Mouse (Mus musculus) thymus, adult 2 months (tissue): ENCODE results near the gene Sgms1. TPM values are rescaled to one million over a fixed set of nuclear protein-coding genes. Genes with fewer than 3 reads are reported as not detected.

Experiments used
- DNase-seq: peaks from one replicate; pipeline ENCODE4 v3.0.0; 2021
- H3K27ac ChIP-seq: fragments of 200-500 bp; 2 replicates; pipeline ENCODE4 v1.5.1; 2012; ENCODE audit warnings: low read length, control low read depth; ENCODE audit not compliant: control insufficient read depth, insufficient read depth
- H3K27me3 ChIP-seq: fragments of 200-500 bp; 2 replicates; pipeline ENCODE4 v1.6.1; 2012; ENCODE audit warnings: mild to moderate bottlenecking, low read length, moderate library complexity, mixed read lengths; ENCODE audit not compliant: control insufficient read depth, insufficient read depth
- H3K36me3 ChIP-seq: fragments of 200-500 bp; 2 replicates; pipeline ENCODE4 v1.6.1; 2012; ENCODE audit warnings: mild to moderate bottlenecking, low read length, moderate library complexity; ENCODE audit not compliant: control insufficient read depth, insufficient read depth
- H3K4me1 ChIP-seq: fragments of 200-500 bp; replicated peaks from 2 replicates; pipeline ENCODE4 v1.6.1; 2012; ENCODE audit warnings: low read length; ENCODE audit not compliant: control insufficient read depth, insufficient read depth
- H3K4me3 ChIP-seq: fragments of 200-500 bp; 2 replicates; pipeline ENCODE4 v1.5.1; 2012; ENCODE audit warnings: mild to moderate bottlenecking, low read length, control low read depth, moderate library complexity; ENCODE audit not compliant: control insufficient read depth, insufficient read depth
- CTCF ChIP-seq: fragments of 200-500 bp; IDR thresholded peaks from 2 replicates; pipeline ENCODE4 v1.5.1; 2012; ENCODE audit warnings: mild to moderate bottlenecking, control low read depth, low read length, moderate library complexity, borderline replicate concordance; ENCODE audit not compliant: control insufficient read depth, poor library complexity, insufficient read depth; ENCODE audit errors: extremely low read depth
- POLR2A ChIP-seq: fragments of 200-500 bp; IDR thresholded peaks from 2 replicates; pipeline ENCODE4 v1.6.1; 2012; ENCODE audit warnings: mild to moderate bottlenecking, low read length, control low read depth, moderate library complexity; ENCODE audit not compliant: control insufficient read depth, poor library complexity, insufficient read depth; ENCODE audit errors: extremely low read depth
- WGBS: fragments of 180-500 bp; shearing (Covaris S2); methylation state at CpG from one replicate; pipeline ENCODE4 v1.1.7; 2018; 5-methylcytosine and 5-hydroxymethylcytosine counted together
- polyA plus RNA-seq: library from polyadenylated mRNA; depleted of rRNA; stranded (reverse); fragments of >200 nt; gene quantifications from 2 replicates; pipeline ENCODE4 v1.2.3, GENCODE M21; 2012

The Sgms1 gene
- polyA plus RNA-seq, 1 experiment, result 7.4 TPM

GRCm38 (mm10) chr19:32367333-32367732 lies 22.2 kb downstream of the Sgms1 start:
- no peak for TF ChIP-seq CTCF
- TF ChIP-seq POLR2A, result no peak
- Histone ChIP-seq H3K27me3 (no peaks in the 10 kb centered on the region), H3K36me3 (no peaks in the 10 kb centered on the region), H3K4me1 (no peaks in the 10 kb centered on the region), H3K27ac (no peak overlapping the region), H3K4me3 (no peak overlapping the region)
- 98% methylated on average over 8 of the region's 8 CpGs for WGBS
- DNase-seq, result no peak

GRCm38 (mm10) chr19:32366406-32366805 lies 23.1 kb downstream of the Sgms1 start:
- peaks cover 6% of the 10 kb centered on the region; the same call in 1 of the 2 replicates for H3K4me1 ChIP-seq
- no peak overlapping the region for H3K4me3 ChIP-seq
- 94% methylated on average over 9 of the region's 9 CpGs for WGBS
- H3K27ac ChIP-seq, result no peak overlapping the region
- no peaks in the 10 kb centered on the region for H3K36me3 ChIP-seq
- no peak for TF ChIP-seq CTCF
- TF ChIP-seq POLR2A, result no peak
- H3K27me3 ChIP-seq, result no peaks in the 10 kb centered on the region
- no peak for DNase-seq

- H3K4me3 ChIP-seq, result no peak overlapping the region
- WGBS, result 98% methylated on average over 6 of the region's 6 CpGs
- H3K27ac ChIP-seq, result no peak overlapping the region
- no peak for TF ChIP-seq CTCF
- no peak for TF ChIP-seq POLR2A
- peaks cover 6% of the 10 kb centered on the region; the same call in 1 of the 2 replicates for H3K4me1 ChIP-seq
- no peak for DNase-seq
- H3K36me3 ChIP-seq, result no peaks in the 10 kb centered on the region
- no peaks in the 10 kb centered on the region for H3K27me3 ChIP-seq
These were observed 24.4 kb downstream of the Sgms1 start for GRCm38 (mm10) chr19:32365111-32365510.

DNA sequence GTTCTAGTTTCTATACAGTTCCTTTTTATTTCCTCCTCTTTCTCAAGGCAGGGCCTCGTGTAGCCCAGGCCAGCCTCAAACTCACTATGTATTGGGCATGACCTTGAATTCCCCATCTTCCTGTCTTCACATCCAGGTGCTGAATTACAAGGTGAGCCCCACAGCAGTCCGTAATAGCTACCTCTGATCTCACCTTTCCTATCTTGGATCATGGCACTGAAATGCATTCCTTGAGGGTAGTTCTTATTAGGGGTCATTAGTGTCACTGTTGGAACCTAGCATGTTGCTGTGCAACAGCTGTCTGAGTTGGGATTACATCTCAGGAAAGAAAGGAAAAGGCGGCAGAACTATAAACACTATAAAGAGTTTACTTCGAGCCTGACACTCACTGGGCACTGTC lies 25.9 kb downstream of the Sgms1 start:
- WGBS, result 94% methylated on average over 4 of the region's 4 CpGs
- no peaks in the 10 kb centered on the region for H3K36me3 ChIP-seq
- H3K4me1 ChIP-seq, result peaks cover 6% of the 10 kb centered on the region; the same call in 1 of the 2 replicates
- no peaks in the 10 kb centered on the region for H3K27me3 ChIP-seq
- H3K4me3 ChIP-seq, result no peak overlapping the region
- no peak for DNase-seq
- TF ChIP-seq CTCF, result no peak
- TF ChIP-seq POLR2A, result no peak
- no peak overlapping the region for H3K27ac ChIP-seq

GRCm38 (mm10) chr19:32362520-32362919 lies 27.0 kb downstream of the Sgms1 start:
- no peak overlapping the region for H3K27ac ChIP-seq
- no peak for DNase-seq
- TF ChIP-seq CTCF, result no peak
- TF ChIP-seq POLR2A, result no peak
- 51% methylated on average over 3 of the region's 3 CpGs for WGBS
- no peaks in the 10 kb centered on the region for H3K36me3 ChIP-seq
- no peaks in the 10 kb centered on the region for H3K27me3 ChIP-seq
- H3K4me1 ChIP-seq, result peaks cover 6% of the 10 kb centered on the region; the same call in 1 of the 2 replicates
- H3K4me3 ChIP-seq, result no peak overlapping the region

- no peak overlapping the region for H3K4me3 ChIP-seq
- no peaks in the 10 kb centered on the region for H3K27me3 ChIP-seq
- no peak overlapping the region for H3K27ac ChIP-seq
- peaks cover 6% of the 10 kb centered on the region; the same call in 1 of the 2 replicates for H3K4me1 ChIP-seq
- TF ChIP-seq CTCF (no peak), POLR2A (no peak)
- WGBS, result 92% methylated on average over 1 of the region's 1 CpGs
- H3K36me3 ChIP-seq, result no peaks in the 10 kb centered on the region
- DNase-seq, result no peak
These were observed 28.4 kb downstream of the Sgms1 start for GRCm38 (mm10) chr19:32360989-32361698.

DNA sequence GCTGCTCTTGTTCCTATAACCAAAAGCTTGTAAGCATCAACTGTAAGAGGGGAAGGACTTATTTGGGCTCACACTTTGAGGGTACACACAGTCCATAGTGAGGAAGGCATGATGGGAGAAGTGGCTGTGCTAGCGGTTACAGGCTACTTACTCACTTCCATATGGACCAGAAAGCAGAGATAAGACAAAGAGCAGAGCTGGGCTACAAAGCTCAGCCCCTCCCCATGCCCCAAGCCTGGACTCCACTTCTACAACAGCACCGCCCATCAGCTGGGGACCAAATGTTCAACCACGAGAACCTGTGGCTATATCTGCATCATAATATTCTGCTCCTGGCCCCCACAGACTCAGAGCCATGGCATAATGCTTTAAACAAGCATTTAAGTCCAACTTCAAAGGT lies 29.0 kb downstream of the Sgms1 start:
- TF ChIP-seq CTCF, result no peak
- H3K4me1 ChIP-seq, result peaks cover 6% of the 10 kb centered on the region; the same call in 1 of the 2 replicates
- H3K4me3 ChIP-seq, result no peak overlapping the region
- DNase-seq, result no peak
- no peaks in the 10 kb centered on the region for H3K27me3 ChIP-seq
- no peaks in the 10 kb centered on the region for H3K36me3 ChIP-seq
- no peak overlapping the region for H3K27ac ChIP-seq
- 87% methylated on average over 3 of the region's 3 CpGs for WGBS
